Mouse (Mus musculus) yolk sac, embryonic 10.5 days (tissue): Measurements from ENCODE around the gene Mettl21a.
"Not testable (repeated sequence)": the region's sequence is repeated elsewhere in the genome, so short reads cannot be mapped to it uniquely, and the experiment has no call there.

ENCODE experiments used
- DNase-seq: peaks from one replicate; pipeline ENCODE4 v3.0.0-alpha.2; 2017; ENCODE audit warnings: low spot score

Gene Mettl21a

GRCm38 (mm10) chr1:64616881-64617714, at the start of gene Mettl21a:
Gene Mettl21a (minus strand): TSS chr1:64617242.
- peak; percentile 90 for DNase-seq

DNA sequence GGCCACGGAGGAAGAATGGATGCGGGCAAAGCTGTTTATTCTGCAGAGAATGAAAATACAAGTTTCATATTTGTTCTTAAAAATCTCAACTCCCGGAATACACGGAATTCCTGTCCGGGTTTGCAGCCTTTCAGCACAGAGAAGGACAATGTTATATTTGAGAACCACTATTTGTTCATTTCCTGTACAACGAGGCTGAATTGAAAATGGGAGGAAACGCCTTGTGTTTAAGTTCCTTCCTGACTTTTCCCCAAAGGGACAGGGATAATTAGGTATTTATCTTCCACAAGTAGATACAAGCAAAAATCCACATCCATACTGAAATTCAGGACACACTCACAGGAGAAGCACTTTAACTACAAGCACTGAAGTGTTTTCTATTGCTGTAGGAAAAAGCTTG, 41.8 kb upstream of the Mettl21a start:
- no peak for DNase-seq

DNA sequence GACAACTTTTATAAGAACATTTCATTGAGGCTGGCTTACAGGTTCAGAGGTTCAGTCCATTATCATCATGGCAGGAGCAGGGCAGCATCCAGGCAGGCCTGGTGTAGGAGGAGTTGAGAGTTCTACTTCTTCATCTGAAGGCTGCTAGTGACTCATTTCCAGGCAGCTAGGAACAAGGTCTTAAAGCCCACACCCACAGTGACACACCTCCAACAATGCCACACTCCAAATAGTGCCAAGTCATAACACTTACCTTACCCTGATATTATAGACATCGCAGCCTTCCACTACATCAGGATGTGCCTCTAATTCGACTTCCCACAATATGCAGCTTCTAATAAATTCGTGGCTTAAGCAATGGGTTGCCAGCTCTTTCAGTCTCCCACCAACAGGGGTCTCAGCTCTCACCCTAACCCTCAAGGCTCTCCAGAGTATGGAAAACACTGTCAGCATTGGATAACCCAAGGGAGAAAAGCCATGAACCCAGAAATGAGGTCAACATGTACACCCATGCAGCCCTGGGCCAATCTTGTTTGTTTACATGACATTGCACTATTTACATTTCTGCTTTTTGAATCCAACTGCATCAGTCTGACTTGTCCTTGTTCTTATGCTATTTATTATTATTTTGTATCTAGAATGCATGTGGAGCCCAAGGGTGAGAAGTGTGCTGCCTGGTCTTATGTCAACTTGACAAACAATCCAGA, 39.5 kb upstream of the Mettl21a start:
- no peak for DNase-seq

DNA sequence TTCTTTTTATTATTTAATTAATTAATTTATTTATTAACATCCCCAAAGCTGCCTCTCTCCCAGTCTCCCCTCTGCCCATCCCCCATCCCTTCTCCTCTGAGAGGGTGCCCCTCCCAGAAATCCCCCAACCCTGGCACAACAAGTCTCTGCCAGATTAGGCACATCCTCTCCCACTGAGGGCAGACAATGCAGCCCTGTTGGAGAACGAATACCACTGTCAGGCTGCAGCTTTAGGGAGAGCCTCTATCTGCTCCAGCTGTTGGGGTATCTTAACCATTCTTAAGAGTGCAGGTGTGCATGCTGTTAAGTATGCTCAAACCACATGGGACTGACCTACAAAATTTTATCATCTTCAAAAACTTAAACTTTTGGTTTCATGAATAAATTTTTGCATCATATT, 38.4 kb upstream of the Mettl21a start:
- no peak for DNase-seq

DNA sequence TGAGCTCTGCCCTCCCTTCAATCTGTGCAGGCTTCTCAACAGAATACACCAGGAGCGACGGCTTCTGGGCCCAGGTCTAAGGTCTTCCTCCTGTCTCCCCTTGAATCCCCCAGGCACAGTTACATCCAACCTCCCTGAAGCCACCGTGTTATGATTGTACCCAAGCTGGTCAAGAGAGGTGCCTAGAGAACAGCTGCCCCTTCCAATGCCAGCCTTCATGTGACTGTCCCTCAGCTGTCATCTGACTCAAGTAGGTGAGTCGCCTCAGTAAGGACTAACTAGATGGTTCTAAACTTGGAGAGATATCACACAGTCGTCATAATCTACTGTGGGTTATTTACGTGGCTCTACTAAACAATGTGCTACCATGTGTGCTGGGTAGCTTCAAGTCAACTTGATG, 36.7 kb upstream of the Mettl21a start:
- DNase-seq: no peak

GRCm38 (mm10) chr1:64649362-64650124, 32.5 kb upstream of the Mettl21a start:
- no peak for DNase-seq

DNA sequence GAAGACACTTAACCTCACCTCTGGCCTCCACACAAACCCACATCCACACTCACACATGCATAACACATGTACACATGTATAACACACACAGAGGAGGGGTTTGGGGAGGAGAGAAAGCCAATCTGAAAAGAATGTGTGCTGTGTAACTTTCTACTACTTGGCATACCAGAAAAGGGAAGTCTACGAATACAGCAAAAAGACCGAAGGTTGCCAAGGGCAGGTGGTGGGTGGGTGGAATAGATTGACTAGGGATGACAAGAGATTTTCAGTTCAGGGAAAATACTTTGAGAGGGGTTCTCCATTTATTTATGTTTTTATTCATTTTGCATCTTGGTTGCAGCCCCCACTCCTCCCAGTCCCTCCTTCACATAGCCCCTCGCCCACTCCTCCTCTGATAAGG, 27.5 kb upstream of the Mettl21a start:
- DNase-seq: no peak

- DNase-seq: not testable (repeated sequence)
Measured at GRCm38 (mm10) chr1:64642541-64642940, 25.5 kb upstream of the Mettl21a start.

- no peak for DNase-seq
Measured at GRCm38 (mm10) chr1:64641069-64641468, 24.0 kb upstream of the Mettl21a start.

DNA sequence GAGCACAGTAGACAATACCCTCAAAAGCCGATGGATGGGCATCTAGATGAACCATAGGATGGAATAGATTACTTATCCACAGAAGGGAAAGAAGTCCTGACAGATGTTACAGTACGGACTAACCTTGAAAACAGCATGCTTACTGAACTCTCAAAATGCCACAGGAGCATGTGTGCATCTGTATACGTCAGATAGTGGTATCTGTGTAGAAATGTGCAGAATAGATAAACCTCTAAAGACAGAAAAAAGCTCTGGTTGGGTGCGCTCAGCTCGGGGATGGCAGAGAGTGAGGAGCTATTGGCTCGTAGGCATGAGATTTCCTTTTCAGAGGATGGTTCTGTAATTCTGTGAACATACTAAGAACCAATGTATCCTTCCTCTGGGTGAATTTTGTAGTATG, 22.2 kb upstream of the Mettl21a start:
- DNase-seq: no peak

GRCm38 (mm10) chr1:64635624-64636023, 18.6 kb upstream of the Mettl21a start:
- DNase-seq: no peak

- DNase-seq: no peak
Measured at GRCm38 (mm10) chr1:64633237-64633636, 16.2 kb upstream of the Mettl21a start.

GRCm38 (mm10) chr1:64631526-64631925, 14.5 kb upstream of the Mettl21a start:
- no peak for DNase-seq

- no peak for DNase-seq
Measured at GRCm38 (mm10) chr1:64625214-64625613, 8.2 kb upstream of the Mettl21a start.

GRCm38 (mm10) chr1:64623558-64624435, 6.8 kb upstream of the Mettl21a start:
- DNase-seq: no peak

DNA sequence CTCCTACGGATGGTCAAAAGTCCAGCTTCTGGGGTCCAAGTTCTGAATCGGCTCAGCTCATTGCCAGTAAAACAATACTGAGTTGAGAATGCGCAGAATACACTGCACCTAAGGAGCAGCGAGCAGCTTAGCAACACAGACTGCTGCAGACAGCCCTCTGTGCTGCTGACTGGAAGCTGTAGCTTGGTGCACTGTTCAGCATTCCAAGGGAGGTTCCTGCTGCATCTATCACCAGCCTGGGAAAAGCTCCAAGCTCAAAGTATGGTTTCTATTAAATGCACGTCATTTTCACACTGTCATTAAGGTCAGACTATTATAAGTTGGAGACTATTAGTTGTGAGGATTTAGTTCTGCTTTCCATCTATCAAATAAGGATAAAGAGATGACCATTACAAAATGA, 4.1 kb upstream of the Mettl21a start:
- no peak for DNase-seq

DNA sequence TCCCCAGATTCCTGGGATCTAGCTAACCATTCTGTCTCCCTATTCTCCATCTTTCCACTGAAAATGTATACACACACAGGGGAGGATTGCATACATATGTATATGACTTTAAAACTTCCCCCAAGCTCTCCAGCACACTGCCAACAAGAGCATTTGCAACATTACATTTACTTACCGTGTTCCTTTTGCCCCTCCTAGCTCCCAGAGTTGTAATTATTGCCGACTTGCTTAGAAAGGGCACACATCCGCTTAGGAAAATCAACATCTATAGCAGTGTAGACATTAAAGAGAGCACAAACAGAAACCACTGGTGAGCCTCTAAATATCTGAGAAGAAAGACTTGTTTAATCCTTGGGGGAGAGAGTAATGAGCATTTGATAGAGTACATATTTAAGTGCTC, 1.2 kb upstream of the Mettl21a start:
- DNase-seq: no peak

DNA sequence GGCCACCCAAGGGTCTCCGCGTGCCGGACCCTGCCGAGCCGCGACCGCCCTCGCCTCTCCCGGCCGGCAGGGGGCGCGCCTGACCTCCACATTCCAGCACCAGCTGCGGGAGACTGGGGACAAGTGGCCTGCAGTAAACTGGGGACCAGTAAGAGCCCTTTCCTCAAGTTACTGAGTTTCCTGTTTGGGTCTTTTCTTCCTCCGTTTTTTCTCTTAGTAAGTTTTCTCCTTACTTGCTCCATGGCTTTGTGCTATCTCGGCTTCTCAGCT, 608 bp upstream of the Mettl21a start:
- peak; percentile 86 for DNase-seq

DNA sequence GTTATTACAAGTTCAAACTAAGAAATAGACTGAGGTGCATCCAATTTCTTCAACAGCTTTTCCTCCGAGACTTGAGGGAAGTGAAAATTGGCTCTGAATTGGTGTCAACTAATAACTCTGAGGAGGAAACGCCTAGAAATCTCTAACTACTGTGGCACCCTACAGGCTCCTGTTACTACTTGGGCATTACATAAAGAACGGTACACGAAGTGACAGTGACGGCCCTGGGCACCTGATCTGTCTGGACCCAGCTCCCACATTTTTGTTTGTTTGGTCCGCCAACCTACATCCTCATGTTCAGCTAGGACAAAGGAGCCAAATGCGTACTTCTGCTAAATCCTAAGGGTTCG, 536 bp downstream of the Mettl21a start:
- DNase-seq: no peak

DNA sequence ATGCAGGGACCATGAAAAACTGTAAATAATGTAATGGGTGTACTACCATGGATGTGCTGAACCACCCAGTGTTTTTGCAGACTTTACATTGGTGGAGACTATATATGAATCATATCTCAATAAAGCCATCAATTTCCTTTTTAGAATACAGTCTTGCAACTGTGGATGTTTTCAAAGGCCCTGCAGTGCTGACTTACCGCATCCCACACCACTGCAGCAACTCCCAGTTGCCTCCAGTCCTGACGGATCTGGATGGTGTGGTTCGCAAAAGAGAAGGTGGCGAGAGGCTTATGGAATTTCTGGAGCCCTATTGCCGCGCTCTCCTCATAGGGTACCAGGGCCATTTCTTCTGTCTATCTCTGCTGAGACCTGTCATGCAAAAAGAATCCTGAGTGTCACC, 966 bp downstream of the Mettl21a start:
- no peak for DNase-seq

DNA sequence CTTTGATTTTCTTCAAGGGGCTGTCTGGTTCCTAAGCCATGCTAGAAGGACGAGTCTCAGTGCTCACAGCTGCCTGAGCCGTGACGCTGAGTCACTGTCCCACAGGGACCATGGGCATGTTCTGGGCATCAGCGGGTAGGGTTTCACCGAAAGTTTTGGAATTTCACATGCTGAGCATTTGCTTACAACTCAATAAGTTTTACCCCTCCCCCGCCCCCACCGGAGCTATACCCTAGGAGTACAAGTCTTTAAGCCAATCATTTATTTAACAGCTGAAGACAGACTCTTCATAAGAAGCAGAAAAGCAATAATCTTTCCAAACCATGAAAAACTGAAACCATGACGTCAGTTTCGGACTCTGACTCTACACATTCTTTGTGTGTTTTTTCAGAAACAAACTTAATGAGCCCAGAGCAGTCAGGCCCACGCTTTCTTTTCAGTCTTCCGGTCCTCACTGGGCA, 1.5 kb downstream of the Mettl21a start:
- DNase-seq: no peak

- no peak for DNase-seq
Measured at GRCm38 (mm10) chr1:64614801-64615345, 2.2 kb downstream of the Mettl21a start.
